ENCODE assay signal across 9 mouse cellular contexts in the genomic region with DNA sequence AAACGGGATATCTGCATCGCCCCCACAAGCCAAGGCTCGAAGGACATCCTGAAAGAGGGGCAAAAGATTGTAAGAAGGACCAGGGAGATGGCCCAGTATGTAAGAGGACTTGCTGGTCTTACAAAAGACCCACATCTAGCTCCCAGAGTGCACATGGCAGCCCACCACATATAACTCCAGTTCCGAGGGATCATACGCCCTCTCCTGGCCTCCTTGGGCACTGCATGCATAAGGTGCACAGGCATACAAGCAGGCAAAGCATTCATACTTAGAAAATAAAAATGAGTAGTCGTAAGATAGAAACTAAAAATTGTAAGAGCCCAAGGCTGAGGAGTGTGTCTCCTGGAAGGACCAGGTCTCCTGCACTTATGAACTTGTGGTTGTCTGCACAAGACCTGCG. TPM values are rescaled to one million over a fixed set of nuclear protein-coding genes. Genes with fewer than 3 reads are reported as not detected.
DNase-seq lines count a peak whose midpoint lies in the region; ATAC-seq and TF ChIP-seq lines count a peak whose summit lies in the region.
"Had no signal": no experiment of that assay in that cellular context is flagged by ENCODE, and none has a peak within 500 bp of the region (broad histone marks: within the 10 kb centered on the region; RNA-seq: fewer than 3 reads in every experiment).

No protein-coding gene starts in this region.

- H3K27me3 ChIP-seq in lung, postnatal 0 days (replicated peaks; ENCODE audit: insufficient read depth, low read length): no peaks in the 10 kb centered on the region
- peaks cover 12% of the 10 kb centered on the region; the same call in 1 of the 2 replicates for H3K27me3 ChIP-seq in limb, embryonic 10.5 days (ENCODE audit: low read depth, poor library complexity, severe bottlenecking)

- H3K4me1 ChIP-seq in lung, postnatal 0 days (ENCODE audit: insufficient read depth, low read depth, low read length): no peaks in the 10 kb centered on the region
- no peaks in the 10 kb centered on the region for H3K4me1 ChIP-seq in bone marrow, adult 2 months (ENCODE audit: control insufficient read depth, insufficient read depth, low read length)
- no peaks in the 10 kb centered on the region for H3K4me1 ChIP-seq in limb, embryonic 10.5 days
- H3K4me1 ChIP-seq: embryonic facial prominence, embryonic 13.5 days had no signal

- H3K4me3 ChIP-seq in gastrocnemius, adult 2 months: no peak overlapping the region
- H3K4me3 ChIP-seq in lung, postnatal 0 days (ENCODE audit: low read depth, low read length): no peak overlapping the region
- H3K4me3 ChIP-seq in bone marrow, adult 2 months (replicated peaks; ENCODE audit: control insufficient read depth, low read depth, low read length): no peak overlapping the region
- H3K4me3 ChIP-seq in limb, embryonic 10.5 days: no peak overlapping the region
- H3K4me3 ChIP-seq: embryonic facial prominence, embryonic 13.5 days had no signal

- no peak for ATAC-seq in lung, postnatal 0 days

- no peak for TF ChIP-seq EP300 in lung, postnatal 0 days (IDR thresholded peaks at IDR 0.05)

- 63% methylated on average over 7 of the region's 7 CpGs for WGBS in lung, postnatal 0 days
- WGBS in bone marrow, adult 2 months: 59% methylated on average over 7 of the region's 7 CpGs
- WGBS in limb, embryonic 10.5 days: 67% methylated on average over 7 of the region's 7 CpGs

- H3K4me2 ChIP-seq in lung, postnatal 0 days (replicated peaks; ENCODE audit: low read depth, low read length): no peak overlapping the region
- H3K4me2 ChIP-seq: embryonic facial prominence, embryonic 13.5 days had no signal

- no peak for DNase-seq in gastrocnemius, adult 2 months
- DNase-seq in gastrocnemius, postnatal 10 days: no peak
- no peak for DNase-seq in lung, postnatal 0 days (ENCODE audit: low spot score)
- DNase-seq in lung, postnatal 25 days (ENCODE audit: low spot score): no peak
- DNase-seq in limb, embryonic 10.5 days (ENCODE audit: low spot score): peak; percentile 52
- DNase-seq in urinary bladder, postnatal 4 days (ENCODE audit: low spot score in 2 of 2): no peak
- no peak for DNase-seq in lung, postnatal 14 days

- intact Hi-C loops in gastrocnemius, adult 2 months (cut with DNase I): no loop called here

- peak; percentile 41 for TF ChIP-seq CTCF in gastrocnemius, adult 2 months (IDR thresholded peaks at IDR 0.05)
- TF ChIP-seq CTCF in lung, postnatal 0 days (IDR thresholded peaks at IDR 0.05): peak; percentile 42
- peak; percentile 7; the same call in 1 of the 2 replicates for TF ChIP-seq CTCF in bone marrow, adult 2 months (IDR thresholded peaks at IDR 0.05; ENCODE audit: control insufficient read depth, insufficient read depth, low read length)

- no peaks in the 10 kb centered on the region for H3K9me3 ChIP-seq in lung, postnatal 0 days (ENCODE audit: low read length)
- H3K9me3 ChIP-seq in limb, embryonic 10.5 days (replicated peaks): no peaks in the 10 kb centered on the region
- H3K9me3 ChIP-seq: embryonic facial prominence, embryonic 13.5 days had no signal

- no peak for TF ChIP-seq POLR2A in bone marrow, adult 2 months (IDR thresholded peaks at IDR 0.05; ENCODE audit: borderline replicate concordance, control insufficient read depth, low read depth, low read length)

- H3K36me3 ChIP-seq in lung, postnatal 0 days (ENCODE audit: insufficient read depth, low read length): no peaks in the 10 kb centered on the region
- no peaks in the 10 kb centered on the region for H3K36me3 ChIP-seq in limb, embryonic 10.5 days
- H3K36me3 ChIP-seq: embryonic facial prominence, embryonic 13.5 days had no signal

- no peak overlapping the region for H3K27ac ChIP-seq in gastrocnemius, adult 2 months
- H3K27ac ChIP-seq in lung, postnatal 0 days (ENCODE audit: low read length): no peak overlapping the region
- H3K27ac ChIP-seq in bone marrow, adult 2 months (ENCODE audit: control insufficient read depth, insufficient read depth, low read depth, low read length, poor library complexity): no peak overlapping the region
- H3K27ac ChIP-seq in limb, embryonic 10.5 days: no peak overlapping the region
- H3K27ac ChIP-seq: embryonic facial prominence, embryonic 13.5 days had no signal

- H3K9ac ChIP-seq in lung, postnatal 0 days (replicated peaks; ENCODE audit: low read depth): no peak overlapping the region
- H3K9ac ChIP-seq: embryonic facial prominence, embryonic 13.5 days had no signal

RNA-seq across cellular contexts. Expression of gene Kcna1, which starts 32.8 kb away (rescaled TPM):
- 1 to 10 TPM; 1.0 to 1.4 TPM for total RNA-seq in gastrocnemius, adult 2 months (2021)
- total RNA-seq in gastrocnemius, postnatal 10 days (2021): 1 to 10 TPM; 6.3 to 7.9 TPM
- 0.08 and 0.12 TPM in 2 replicates for polyA plus RNA-seq in lung, postnatal 0 days (2015; fragmentation: Nextera tagmentation; extraction: Ambion mirVana)
- polyA plus RNA-seq in bone marrow, adult 2 months (2011; ENCODE audit: insufficient read depth, insufficient read length, low replicate concordance, missing spikeins): not detected in 2 replicates
- polyA plus RNA-seq in limb, embryonic 10.5 days (2016; fragmentation: Nextera tagmentation; extraction: Ambion mirVana): 0.30 and 0.99 TPM in 2 replicates
